1 mouse cellular context compared by ENCODE assay signal in the genomic region with DNA sequence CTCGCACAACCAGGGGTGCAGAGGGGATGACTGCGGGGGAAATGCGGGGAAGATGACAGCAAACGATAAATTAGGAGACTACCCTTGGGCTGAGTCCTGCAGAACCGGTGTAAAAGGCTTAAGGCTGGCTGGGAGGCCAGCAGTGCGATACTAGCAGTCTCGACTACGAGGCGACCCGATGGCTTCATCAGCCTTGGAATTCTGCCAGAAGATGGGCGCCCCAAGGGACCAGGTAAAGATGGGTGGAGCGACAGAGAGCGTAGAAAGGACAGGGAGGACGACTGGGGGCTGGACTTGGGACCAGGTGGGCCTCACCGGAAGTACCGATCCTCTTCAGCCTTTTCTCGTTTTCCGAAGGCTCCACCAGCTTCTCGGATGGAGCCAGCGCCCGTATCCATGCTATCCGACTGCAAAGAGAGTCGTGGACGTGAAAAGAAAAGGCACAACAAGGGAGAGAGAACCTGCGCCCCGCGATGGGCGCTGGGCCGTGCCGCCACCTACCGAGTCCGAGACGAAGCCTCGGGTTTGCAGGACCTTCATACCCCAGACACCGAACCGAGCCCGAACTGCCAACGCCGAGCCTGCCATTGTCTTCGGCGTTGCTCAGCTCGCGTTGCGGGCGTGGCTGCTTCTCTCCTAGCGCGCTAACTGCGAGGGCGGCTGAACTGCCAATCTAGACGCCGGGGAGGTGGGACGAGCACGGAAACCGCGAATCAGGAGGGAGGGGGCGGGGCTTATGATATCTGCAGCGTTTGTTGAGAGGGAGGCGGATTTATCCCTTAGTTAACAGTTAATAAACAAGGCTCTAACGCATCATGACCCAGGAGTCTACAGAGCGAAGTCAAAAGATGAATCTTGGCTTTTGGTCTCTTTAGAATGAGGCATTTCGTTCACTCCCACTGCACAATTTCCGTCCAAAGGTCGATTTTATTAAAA.
TF ChIP-seq lines count a peak whose summit lies in the region.

A gene (minus strand): TSS at position 679 of the 936 bp plus-strand sequence.

TF ChIP-seq in MEL, 35 proteins besides CTCF, POLR2A, EP300 and RAD21 (continued from another document):
- 0 out of 2 replicates have a peak, but pooled peaks have one; percentile 18 for TF ChIP-seq MEF2A (IDR thresholded peaks at IDR 0.05; ENCODE audit: extremely low read depth, insufficient replicate concordance, low read depth, low read length, poor library complexity, severe bottlenecking)
- TF ChIP-seq TAL1 (IDR thresholded peaks at IDR 0.05; ENCODE audit: low read length): no peak
- TF ChIP-seq ETS1 (IDR thresholded peaks at IDR 0.05; ENCODE audit: low read depth, low read length): peak; percentile 43; the same call in 1 of the 2 replicates
- TF ChIP-seq MYC (IDR thresholded peaks at IDR 0.05; ENCODE audit: low read depth, low read length): peak; percentile 53; the same call in 1 of the 2 replicates
- 0 out of 2 replicates have a peak, but pooled peaks have one; percentile 36 for TF ChIP-seq USF1 (IDR thresholded peaks at IDR 0.05; ENCODE audit: low read depth, low read length)
- no peak for TF ChIP-seq USF2 (IDR thresholded peaks at IDR 0.05; ENCODE audit: borderline replicate concordance in 1 of 2, insufficient read depth in 1 of 2, low read depth in 1 of 2, low read length in 2 of 2)
- no peak for TF ChIP-seq MAFK (IDR thresholded peaks at IDR 0.05; ENCODE audit: borderline replicate concordance, low read depth, low read length)
- no peak for TF ChIP-seq GABPA (IDR thresholded peaks at IDR 0.05; ENCODE audit: low read depth, low read length)
- TF ChIP-seq ZNF384 (IDR thresholded peaks at IDR 0.05; ENCODE audit: low read depth, low read length): no peak
TF ChIP-seq in MEL: peak in this region for 15.
